Mouse (Mus musculus) embryonic facial prominence, embryonic 12.5 days (tissue): ENCODE data around the gene Nsun5. TPM values are rescaled to one million over a fixed set of nuclear protein-coding genes. Genes with fewer than 3 reads are reported as not detected.

ENCODE experiments used
- ATAC-seq: fragments of 200-750 bp; cut with Nextera tagmentation; 2 replicates; pipeline ENCODE4 v1.8.0; 2017; ENCODE audit not compliant: insufficient number of reproducible peaks, insufficient read depth, low FRiP score, low TSS enrichment
- H3K27ac ChIP-seq: fragments of 300-500 bp; sonication (generic); 2 replicates; pipeline ENCODE4 v1.5.1; 2016; ENCODE audit warnings: mild to moderate bottlenecking
- H3K27me3 ChIP-seq: fragments of 300-500 bp; sonication (generic); 2 replicates; pipeline ENCODE4 v1.6.1; 2016; ENCODE audit warnings: mild to moderate bottlenecking, moderate library complexity
- H3K36me3 ChIP-seq: fragments of 300-500 bp; sonication (generic); 2 replicates; pipeline ENCODE4 v1.6.1; 2016; ENCODE audit warnings: mild to moderate bottlenecking
- H3K4me1 ChIP-seq: fragments of 300-500 bp; sonication (generic); 2 replicates; pipeline ENCODE4 v1.6.1; 2016
- H3K4me2 ChIP-seq: fragments of 300-500 bp; sonication (generic); replicated peaks from 2 replicates; pipeline ENCODE4 v1.6.1; 2016; ENCODE audit warnings: mild to moderate bottlenecking, moderate library complexity
- H3K4me3 ChIP-seq: fragments of 300-500 bp; sonication (generic); 2 replicates; pipeline ENCODE4 v1.5.1; 2016; ENCODE audit warnings: mild to moderate bottlenecking
- H3K9ac ChIP-seq: fragments of 300-500 bp; sonication (generic); 2 replicates; pipeline ENCODE4 v1.6.1; 2016; ENCODE audit warnings: mild to moderate bottlenecking, moderate library complexity
- H3K9me3 ChIP-seq: fragments of 300-500 bp; sonication (generic); 2 replicates; pipeline ENCODE4 v1.6.1; 2016; ENCODE audit warnings: mild to moderate bottlenecking, moderate library complexity
- WGBS: fragments of 180-500 bp; shearing (Covaris S2); methylation state at CpG from one replicate; pipeline ENCODE4 v1.1.7; 2016; 5-methylcytosine and 5-hydroxymethylcytosine counted together
- polyA plus RNA-seq: library from polyadenylated mRNA; unstranded; fragments of >200 nt; fragmentation: Nextera tagmentation; extraction: Ambion mirVana; gene quantifications from 2 replicates; pipeline ENCODE4 v1.2.1, GENCODE M21; 2016

Nsun5 gene
- polyA plus RNA-seq, 1 experiment from 2014 or later = 39.7 TPM

DNA sequence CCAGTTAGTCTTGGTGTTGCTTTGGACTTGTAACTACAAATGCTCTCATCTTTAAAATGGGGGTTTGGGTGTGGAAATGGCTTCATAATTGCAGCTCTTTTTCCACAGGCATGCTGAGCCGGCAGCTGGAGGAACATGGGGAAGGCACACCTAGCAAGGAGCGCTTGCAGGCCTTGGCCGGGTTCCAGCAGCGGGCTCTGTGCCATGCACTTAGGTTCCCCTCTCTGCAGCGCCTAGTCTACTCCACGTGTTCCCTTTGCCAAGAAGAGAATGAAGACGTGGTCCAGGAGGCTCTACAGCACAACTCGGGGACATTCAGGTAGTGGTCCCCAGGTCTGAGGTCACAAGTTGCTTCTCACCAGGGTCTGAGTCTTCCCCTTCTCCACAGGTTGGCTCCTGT lies 5.4 kb downstream of the Nsun5 start:
- Histone ChIP-seq H3K4me1 (peaks cover 9% of the 10 kb centered on the region), H3K27ac (no peak overlapping the region), H3K4me3 (no peak overlapping the region), H3K9ac (no peak overlapping the region), H3K4me2 (no peak overlapping the region), H3K27me3 (no peaks in the 10 kb centered on the region), H3K9me3 (no peaks in the 10 kb centered on the region), H3K36me3 (peaks cover 83% of the 10 kb centered on the region)
- no peak for ATAC-seq
- WGBS = 91% methylated on average over 8 of the region's 8 CpGs

DNA sequence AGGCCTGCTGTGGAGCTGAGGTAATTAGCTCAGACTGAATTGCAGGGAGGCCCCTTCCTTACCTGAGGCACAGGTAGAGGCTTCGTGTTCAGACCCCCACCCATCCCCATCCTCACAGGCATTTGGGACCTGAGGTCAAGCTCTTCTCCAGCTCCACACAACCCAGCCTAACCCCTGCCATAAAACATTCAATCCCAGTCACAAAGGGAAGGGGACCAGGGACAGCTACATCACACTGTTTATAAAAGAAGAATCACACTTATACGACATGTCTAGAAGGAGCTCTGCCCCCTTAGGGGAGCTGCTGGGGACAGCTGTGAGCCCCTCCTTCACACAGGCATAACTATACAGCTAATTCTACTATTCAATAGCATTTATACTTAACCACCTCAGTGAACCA lies 6.6 kb downstream of the Nsun5 start:
- Histone ChIP-seq H3K27me3 (no peaks in the 10 kb centered on the region), H3K9ac (no peak overlapping the region), H3K4me2 (no peak overlapping the region), H3K36me3 (peaks cover 95% of the 10 kb centered on the region), H3K27ac (no peak overlapping the region), H3K9me3 (no peaks in the 10 kb centered on the region), H3K4me1 (no peaks in the 10 kb centered on the region), H3K4me3 (no peak overlapping the region)
- 67% methylated on average over 2 of the region's 2 CpGs for WGBS
- no peak for ATAC-seq

DNA sequence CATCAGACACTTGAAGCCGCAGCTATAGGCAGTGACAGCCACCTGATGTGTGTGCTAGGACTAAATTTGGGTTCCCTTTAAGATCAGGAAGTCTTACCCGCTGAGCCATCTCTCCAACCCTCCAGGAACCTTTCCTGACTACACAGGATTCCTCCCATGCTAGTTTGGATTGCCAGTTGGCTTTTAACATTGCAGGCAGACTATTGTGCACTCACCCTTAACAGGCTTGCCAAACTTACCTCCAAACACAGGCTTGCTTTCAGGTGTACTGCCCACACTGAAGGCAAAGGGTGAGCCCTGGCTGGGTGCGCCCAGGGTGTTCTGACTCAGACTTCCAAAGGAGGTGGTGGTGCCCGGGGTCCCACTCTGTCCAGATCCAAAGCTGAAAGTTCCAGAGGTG lies 10.9 kb downstream of the Nsun5 start:
- Histone ChIP-seq H3K4me3 (no peak overlapping the region), H3K36me3 (peaks cover 99% of the 10 kb centered on the region), H3K27me3 (no peaks in the 10 kb centered on the region), H3K9ac (no peak overlapping the region), H3K27ac (no peak overlapping the region), H3K4me2 (no peak overlapping the region), H3K4me1 (no peaks in the 10 kb centered on the region), H3K9me3 (no peaks in the 10 kb centered on the region)
- 96% methylated on average over 4 of the region's 4 CpGs for WGBS
- ATAC-seq = no peak

DNA sequence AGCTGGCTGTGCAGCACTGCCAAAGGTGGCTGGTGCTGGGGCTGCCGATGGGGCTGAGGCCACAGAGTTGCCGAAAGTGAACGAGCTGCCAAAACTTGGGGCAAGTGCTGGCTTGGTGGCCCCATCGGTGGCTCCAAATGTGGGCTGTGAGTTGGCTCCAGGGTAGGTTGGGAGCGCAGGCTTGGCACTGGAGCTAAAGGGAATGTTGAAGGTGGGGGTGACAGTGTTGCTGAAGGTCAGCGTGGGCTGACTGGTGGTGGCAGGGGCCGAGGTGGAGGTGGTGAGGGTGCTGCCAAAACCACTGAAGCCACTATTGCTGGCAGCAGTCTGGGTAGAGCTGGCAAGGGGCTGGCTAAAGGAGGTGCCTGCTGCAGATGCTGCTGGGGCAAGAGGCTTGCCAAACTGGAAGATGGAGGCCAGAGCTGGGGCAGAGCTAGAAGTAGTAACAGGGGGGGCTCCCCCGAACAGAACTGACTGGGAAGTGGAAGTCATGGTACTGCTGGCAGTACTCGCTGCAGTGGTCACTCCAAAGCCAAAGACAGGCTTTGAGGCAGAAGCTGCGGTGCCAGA lies 11.7 kb downstream of the Nsun5 start:
- Histone ChIP-seq H3K4me3 (no peak overlapping the region), H3K9ac (no peak overlapping the region), H3K27ac (no peak overlapping the region), H3K4me1 (no peaks in the 10 kb centered on the region), H3K4me2 (no peak overlapping the region), H3K36me3 (peaks cover 96% of the 10 kb centered on the region), H3K27me3 (no peaks in the 10 kb centered on the region), H3K9me3 (no peaks in the 10 kb centered on the region)
- no peak for ATAC-seq
- WGBS = 96% methylated on average over 10 of the region's 10 CpGs

DNA sequence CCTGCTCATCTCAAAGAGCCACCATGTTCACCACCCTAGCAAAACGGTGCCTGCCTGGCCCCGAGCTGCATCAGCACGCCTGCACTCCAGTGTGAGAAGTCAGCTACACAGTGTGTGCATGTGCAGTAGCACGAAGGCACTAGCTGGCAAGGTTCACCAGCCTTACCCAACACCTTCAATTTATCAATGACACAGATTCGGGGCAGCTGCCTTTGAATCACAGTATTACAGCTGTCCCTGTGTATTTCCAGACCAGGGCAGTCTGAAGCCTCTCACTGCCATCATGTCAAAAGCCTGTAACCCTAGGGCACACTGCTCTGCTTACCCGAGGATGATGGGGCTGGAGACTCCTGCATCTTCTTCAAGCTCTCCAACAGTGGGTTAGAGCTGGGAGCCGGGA lies 13.0 kb downstream of the Nsun5 start:
- no peaks in the 10 kb centered on the region for H3K27me3 ChIP-seq
- no peaks in the 10 kb centered on the region for H3K9me3 ChIP-seq
- 93% methylated on average over 7 of the region's 7 CpGs for WGBS
- no peak for ATAC-seq
- H3K4me3 ChIP-seq = no peak overlapping the region
- H3K36me3 ChIP-seq = peaks cover 96% of the 10 kb centered on the region
- H3K4me1 ChIP-seq = no peaks in the 10 kb centered on the region
- no peak overlapping the region for H3K4me2 ChIP-seq
- H3K27ac ChIP-seq = no peak overlapping the region
- no peak overlapping the region for H3K9ac ChIP-seq

DNA sequence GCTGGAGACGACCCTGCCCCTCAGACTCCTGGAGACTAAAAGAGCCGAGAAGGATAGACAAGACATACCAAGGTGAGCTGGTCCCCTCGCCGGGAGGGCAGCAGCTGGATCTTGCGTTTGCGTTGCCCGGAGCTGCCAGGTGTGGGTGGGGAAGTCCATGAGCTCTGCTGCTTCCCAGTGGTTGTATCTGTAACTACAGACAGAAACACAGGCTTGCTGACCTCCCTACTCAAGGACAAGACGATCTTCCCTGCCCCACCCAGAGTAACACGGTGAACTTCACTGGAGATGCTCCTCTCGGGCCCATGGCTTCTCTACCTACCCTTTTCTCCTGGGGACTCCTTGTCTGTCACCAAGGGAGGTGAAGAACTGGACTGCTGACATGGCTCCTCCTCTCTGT lies 14.0 kb downstream of the Nsun5 start:
- Histone ChIP-seq H3K4me1 (no peaks in the 10 kb centered on the region), H3K4me3 (no peak overlapping the region), H3K9ac (no peak overlapping the region), H3K36me3 (peaks cover 96% of the 10 kb centered on the region), H3K4me2 (no peak overlapping the region), H3K27me3 (no peaks in the 10 kb centered on the region), H3K9me3 (no peaks in the 10 kb centered on the region), H3K27ac (no peak overlapping the region)
- no peak for ATAC-seq
- WGBS = 85% methylated on average over 10 of the region's 10 CpGs

DNA sequence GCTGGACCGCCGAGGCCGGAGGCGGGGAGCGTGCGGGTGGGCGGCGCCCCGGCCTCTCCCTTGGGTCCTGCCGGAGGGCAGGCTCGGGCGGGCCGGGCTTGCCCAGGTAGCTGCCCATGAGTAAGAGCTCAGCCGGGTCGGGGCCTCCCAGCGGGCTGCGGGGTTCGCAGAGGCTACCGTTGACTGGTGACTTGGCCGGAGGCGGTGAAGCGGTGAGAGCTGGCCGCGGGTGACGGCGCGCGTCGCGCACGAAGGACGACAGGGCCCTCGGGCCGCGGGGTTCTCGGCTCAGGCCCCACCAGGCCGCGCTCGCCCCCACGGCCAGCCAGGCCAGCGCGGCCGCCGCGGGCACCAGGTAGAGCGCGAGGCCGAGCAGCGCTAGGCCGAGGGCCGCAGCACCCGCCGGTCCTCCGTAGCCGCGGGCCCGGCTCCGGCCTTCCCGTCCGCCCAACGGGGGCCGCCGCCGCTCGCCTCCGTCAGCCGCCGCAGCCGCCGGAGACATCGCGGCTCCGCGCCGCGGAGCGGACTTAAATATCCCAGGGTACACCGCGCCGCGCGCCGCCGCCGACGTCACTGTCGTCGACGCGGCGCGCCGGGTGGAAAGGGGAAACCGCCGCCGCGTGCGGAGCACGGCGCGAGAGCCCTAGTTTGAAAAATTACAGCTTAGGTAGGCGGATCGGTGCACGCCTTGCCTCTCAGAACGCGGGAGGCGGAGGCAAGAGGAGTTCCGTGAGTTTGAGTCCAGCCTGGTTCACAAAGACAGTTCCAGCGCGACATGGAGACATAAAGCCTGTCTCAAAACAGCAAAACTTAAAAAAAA lies 24.5 kb downstream of the Nsun5 start, which contains the start of gene Pom121:
TSS of gene Pom121 (minus strand) at position 543 of the 820 bp plus-strand sequence.
- Histone ChIP-seq H3K9me3 (no peaks in the 10 kb centered on the region), H3K9ac (peak within 1 kb of the TSS; percentile 98), H3K4me1 (peaks cover 13% of the 10 kb centered on the region), H3K36me3 (peaks cover 30% of the 10 kb centered on the region), H3K27ac (peak within 1 kb of the TSS; percentile 91), H3K4me2 (peak within 1 kb of the TSS; percentile 81), H3K27me3 (no peaks in the 10 kb centered on the region; the same call in 1 of the 2 replicates), H3K4me3 (peak within 1 kb of the TSS; percentile 99)
- under 1% methylated on average over 98 of the region's 110 CpGs for WGBS
- ATAC-seq = peak; percentile 79

DNA sequence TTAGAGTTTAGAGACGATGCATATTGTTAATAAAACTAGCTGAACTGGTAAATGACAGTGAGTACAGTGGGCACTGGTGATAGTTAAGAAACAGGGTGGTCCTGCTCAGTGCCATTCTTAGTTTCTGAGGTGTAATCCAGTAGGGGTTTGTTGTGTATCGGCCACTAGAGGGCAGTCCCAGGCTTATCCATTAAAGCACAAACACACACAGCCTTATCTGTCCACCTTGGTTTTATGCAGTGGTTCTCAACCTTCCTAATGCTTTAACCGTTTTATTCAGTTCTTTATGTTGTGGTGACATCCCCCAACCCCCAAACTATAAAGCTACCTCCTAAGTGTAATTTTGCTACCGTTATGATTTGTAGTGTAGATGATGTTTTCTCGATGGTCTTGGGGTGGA lies 26.1 kb downstream of the Nsun5 start:
- Histone ChIP-seq H3K4me3 (no peak overlapping the region), H3K27me3 (no peaks in the 10 kb centered on the region; the same call in 1 of the 2 replicates), H3K4me1 (peaks cover 13% of the 10 kb centered on the region), H3K27ac (no peak overlapping the region), H3K4me2 (no peak overlapping the region), H3K36me3 (peaks cover 16% of the 10 kb centered on the region), H3K9me3 (no peaks in the 10 kb centered on the region), H3K9ac (no peak overlapping the region)
- WGBS = 58% methylated on average over 5 of the region's 5 CpGs
- no peak for ATAC-seq

DNA sequence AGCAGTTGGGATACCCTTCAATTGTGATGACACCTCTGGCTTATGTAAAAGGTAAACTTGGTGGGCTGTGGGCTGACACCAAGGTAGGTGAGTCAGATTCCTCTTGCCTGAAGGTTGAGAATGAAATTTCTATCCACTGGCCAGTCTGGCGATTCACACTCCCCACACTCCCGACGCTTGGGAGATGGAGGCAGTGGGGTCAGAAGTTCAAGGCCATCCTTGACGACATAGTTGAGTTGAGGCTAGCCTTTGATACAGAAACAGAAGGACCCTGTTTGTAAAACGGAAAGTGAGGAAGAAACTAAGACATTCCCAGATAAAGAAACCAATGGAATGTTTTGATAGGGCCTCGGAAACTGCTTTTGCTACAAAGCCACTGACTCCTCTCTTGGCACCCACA lies 29.6 kb downstream of the Nsun5 start:
- H3K9me3 ChIP-seq = no peaks in the 10 kb centered on the region
- H3K27me3 ChIP-seq = no peaks in the 10 kb centered on the region; the same call in 1 of the 2 replicates
- 69% methylated on average over 6 of the region's 6 CpGs for WGBS
- H3K36me3 ChIP-seq = no peaks in the 10 kb centered on the region
- no peak overlapping the region for H3K4me2 ChIP-seq
- H3K9ac ChIP-seq = no peak overlapping the region
- H3K4me3 ChIP-seq = no peak overlapping the region
- ATAC-seq = no peak
- H3K4me1 ChIP-seq = no peaks in the 10 kb centered on the region
- no peak overlapping the region for H3K27ac ChIP-seq

DNA sequence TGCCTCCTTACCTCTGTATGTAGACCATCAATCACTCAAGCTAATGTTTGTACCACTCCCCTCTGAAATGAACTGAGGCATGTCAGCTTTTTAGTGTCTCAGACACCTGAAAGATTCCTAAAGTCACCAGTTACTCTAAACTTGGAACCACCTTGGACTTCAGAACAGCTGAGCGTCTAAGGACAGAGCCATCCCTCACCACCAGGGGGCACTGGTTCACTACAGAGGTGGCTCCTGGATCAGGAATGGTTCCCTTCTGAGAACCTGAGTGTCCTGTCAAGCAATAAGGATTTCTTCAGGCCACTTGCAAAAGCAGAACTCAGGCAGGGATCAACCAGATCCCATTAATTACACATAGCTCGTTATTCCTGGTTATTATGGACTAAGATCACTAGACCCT lies 30.5 kb downstream of the Nsun5 start:
- 2% methylated on average over 2 of the region's 2 CpGs for WGBS
- no peak overlapping the region for H3K9ac ChIP-seq
- ATAC-seq = no peak
- H3K36me3 ChIP-seq = no peaks in the 10 kb centered on the region
- H3K9me3 ChIP-seq = no peaks in the 10 kb centered on the region
- no peaks in the 10 kb centered on the region; the same call in 1 of the 2 replicates for H3K27me3 ChIP-seq
- no peak overlapping the region for H3K27ac ChIP-seq
- no peak overlapping the region for H3K4me3 ChIP-seq
- H3K4me2 ChIP-seq = no peak overlapping the region
- 0 out of 2 replicates have a peak, but pooled peaks cover 3% of the 10 kb centered on the region for H3K4me1 ChIP-seq

DNA sequence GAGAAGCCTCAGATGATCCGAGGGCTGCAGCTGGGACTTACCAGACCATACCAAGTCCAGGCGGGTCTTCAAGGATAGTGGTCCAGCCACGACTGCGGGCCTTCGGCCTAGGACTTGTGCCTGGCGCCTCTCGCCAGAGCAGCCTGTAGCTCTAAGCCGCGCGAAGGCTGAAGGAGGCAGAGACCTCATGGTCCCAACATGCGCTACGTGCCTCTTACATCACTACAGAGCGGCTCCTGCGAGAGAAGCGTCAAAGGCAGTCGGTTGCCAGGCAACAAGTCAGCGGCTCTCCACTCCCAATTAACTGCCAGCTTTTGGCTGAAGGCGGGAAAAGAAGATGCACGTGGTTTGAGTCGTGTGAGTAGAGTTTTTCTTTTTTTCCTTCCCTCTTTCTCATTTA lies 34.9 kb downstream of the Nsun5 start:
- ATAC-seq = no peak

DNA sequence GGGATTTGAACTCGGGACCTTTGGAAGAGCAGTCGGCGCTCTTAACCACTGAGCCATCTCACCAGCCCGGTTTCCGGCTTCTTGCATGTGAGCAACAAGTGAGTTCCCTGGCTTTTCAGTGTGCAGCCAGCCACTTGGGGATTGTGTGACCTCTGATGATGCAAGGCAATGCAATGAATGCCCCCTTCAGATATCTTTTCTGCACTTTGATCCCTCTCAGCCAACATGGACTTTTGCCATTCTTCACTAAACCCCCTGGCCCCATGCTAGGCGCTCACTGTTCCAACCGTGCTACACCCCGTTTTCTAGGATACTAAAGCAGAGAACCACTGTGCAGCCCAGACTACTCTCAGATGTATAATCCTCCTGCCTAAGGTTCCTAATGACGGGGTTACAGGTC lies 35.7 kb downstream of the Nsun5 start:
- Histone ChIP-seq H3K36me3 (peaks cover 14% of the 10 kb centered on the region), H3K4me2 (no peak overlapping the region), H3K4me3 (no peak overlapping the region), H3K4me1 (0 out of 2 replicates have a peak, but pooled peaks cover 3% of the 10 kb centered on the region), H3K9me3 (no peaks in the 10 kb centered on the region), H3K9ac (no peak overlapping the region), H3K27ac (no peak overlapping the region), H3K27me3 (no peaks in the 10 kb centered on the region)
- ATAC-seq = no peak
- WGBS = 85% methylated on average over 9 of the region's 9 CpGs

More for the DNA sequence above, 34.9 kb downstream of the Nsun5 start:
- H3K36me3 ChIP-seq = peaks cover 5% of the 10 kb centered on the region
- no peaks in the 10 kb centered on the region for H3K9me3 ChIP-seq
- no peak overlapping the region for H3K4me3 ChIP-seq
- H3K4me2 ChIP-seq = no peak overlapping the region
- 0 out of 2 replicates have a peak, but pooled peaks cover 3% of the 10 kb centered on the region for H3K4me1 ChIP-seq
- no peaks in the 10 kb centered on the region for H3K27me3 ChIP-seq
- 32% methylated on average over 20 of the region's 20 CpGs for WGBS
- H3K27ac ChIP-seq = no peak overlapping the region
- no peak overlapping the region for H3K9ac ChIP-seq
